Mouse (Mus musculus) naive thymus-derived CD4-positive, alpha-beta T cell, adult 5 months (primary cell): ENCODE measurements around the gene Esp15. TPM values are rescaled to one million over a fixed set of nuclear protein-coding genes. Genes with fewer than 3 reads are reported as not detected.

Source experiments
- polyA plus RNA-seq: library from polyadenylated mRNA; unstranded; fragments of 100-300 nt; shearing (Covaris generic); gene quantifications from one replicate; pipeline ENCODE4 v1.2.1, GENCODE M21; 2017

The Esp15 gene
- not detected for polyA plus RNA-seq

GRCm38 (mm10) chr17:39640654-39641053 lies at the start of gene Esp15:
TSS of gene Esp15 (plus strand) at chr17:39640954.

Other genes with a start within 250 kb of the Esp15 start
- gene Esp18, start 234.6 kb upstream of the Esp15 start, polyA plus RNA-seq: not detected
- gene Esp16, start 104.8 kb upstream of the Esp15 start, polyA plus RNA-seq: not detected